Mouse (Mus musculus): ENCODE data around the gene Slc9a5. TPM values are rescaled to one million over a fixed set of nuclear protein-coding genes. Genes with fewer than 3 reads are reported as not detected.

The Slc9a5 gene
- total RNA-seq, 4 experiments from 2014 or later = 13.9 to 15.4 (median 14.4) TPM

DNA sequence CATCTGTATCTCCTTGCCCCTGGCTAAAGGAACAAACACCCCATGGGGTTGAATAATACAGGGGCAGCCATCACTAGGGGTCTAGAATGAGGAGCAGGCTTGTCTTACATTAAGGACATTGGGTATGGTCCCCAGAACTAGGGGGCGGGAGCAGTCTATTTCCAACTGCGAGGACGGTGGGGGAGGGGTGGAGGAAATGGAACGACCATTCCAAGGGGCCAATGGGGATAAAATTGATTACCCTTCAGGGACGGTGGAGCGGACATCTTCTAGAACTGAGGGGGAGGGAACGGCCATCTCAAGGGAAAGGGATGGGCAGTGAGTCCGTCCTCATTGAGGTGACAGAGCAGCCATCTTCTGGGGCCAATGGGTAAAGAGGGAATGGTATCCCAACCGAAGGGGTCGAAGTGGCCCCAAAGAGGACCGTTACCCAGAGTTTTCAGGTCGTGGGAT is 23.0 kb upstream of the Slc9a5 start:
- DNase-seq (ENCODE audit: low spot score in 2 of 2) = no peak

DNA sequence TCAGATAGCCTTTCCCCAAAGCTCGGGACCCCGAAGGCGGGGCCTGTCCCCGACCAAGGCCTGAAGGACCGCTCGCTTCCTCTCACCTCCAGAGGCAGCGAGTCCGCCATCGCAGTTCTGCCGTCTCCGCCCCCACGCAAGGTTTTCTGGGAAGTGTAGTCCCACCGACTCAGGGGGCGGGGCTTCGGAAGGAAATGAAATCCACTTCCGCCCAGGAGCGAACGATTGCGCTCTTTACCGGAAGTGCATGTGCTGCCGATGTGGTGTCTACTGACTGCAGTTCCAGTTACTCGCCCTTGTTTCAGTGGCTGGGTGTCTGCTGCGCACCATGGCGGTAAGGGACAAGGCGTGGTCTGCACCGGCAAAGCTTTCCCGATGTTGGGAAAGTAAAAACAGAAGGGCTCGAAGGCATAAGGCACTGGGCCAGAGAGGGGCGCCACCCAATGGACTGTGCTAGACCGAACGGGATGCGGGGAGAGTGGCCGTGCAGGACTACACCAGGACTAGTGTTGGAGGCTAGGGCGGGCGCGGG is 22.4 kb upstream of the Slc9a5 start, which contains the start of the genes Lrrc29 and Tmem208:
Gene Lrrc29 (minus strand): TSS at position 138 of the 532 bp plus-strand sequence.
Gene Tmem208 (plus strand): TSS at position 214 of the 532 bp plus-strand sequence.
- peak; percentile 95 to 96 for DNase-seq (ENCODE audit: low spot score in 2 of 2)

DNA sequence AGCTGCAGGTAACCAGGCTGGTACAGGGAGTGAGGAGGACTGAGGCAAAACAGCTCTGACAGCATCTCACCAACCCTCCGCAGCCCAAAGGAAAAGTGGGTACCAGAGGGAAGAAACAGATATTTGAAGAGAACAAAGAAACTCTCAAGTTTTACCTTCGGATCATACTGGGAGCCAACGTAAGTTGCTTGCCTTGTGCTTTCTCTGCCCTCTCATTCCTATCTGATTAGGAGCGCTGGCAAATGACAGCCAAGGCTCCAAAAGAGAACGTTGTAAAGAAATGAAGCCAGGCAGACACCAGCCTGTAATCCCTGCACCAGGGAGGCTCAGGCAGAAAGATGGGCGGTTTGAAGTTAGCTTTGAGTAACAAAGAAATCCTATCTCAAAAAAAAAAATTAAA is 21.7 kb upstream of the Slc9a5 start:
- DNase-seq (ENCODE audit: low spot score in 2 of 2) = no peak

- DNase-seq (ENCODE audit: low spot score in 2 of 2) = no peak
Measured at GRCm38 (mm10) chr8:105330325-105330724, 18.3 kb upstream of the Slc9a5 start.

- no peak for DNase-seq (ENCODE audit: low spot score in 2 of 2)
Measured at GRCm38 (mm10) chr8:105331469-105331868, 17.2 kb upstream of the Slc9a5 start.

- no peak for DNase-seq (ENCODE audit: low spot score in 2 of 2)
Measured at GRCm38 (mm10) chr8:105331931-105332330, 16.7 kb upstream of the Slc9a5 start.

DNA sequence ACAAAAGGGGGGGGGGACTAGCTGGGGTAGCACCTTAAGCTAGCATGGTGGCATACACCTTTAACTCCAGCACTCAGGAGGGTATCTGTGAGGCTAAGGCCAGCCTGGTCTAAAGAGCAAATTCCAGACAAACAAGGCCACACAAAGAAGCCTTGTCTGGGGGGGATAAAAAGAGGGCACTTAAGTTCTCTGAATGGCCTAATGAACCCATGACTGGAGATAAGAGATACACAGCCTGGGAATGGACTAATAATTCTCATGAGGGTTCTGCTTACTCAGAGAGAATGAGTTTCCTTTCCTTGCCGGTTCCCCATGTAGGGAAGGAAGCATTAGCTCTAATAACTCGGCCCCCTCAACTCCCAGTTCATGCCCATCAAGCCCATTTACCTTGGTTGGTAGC is 16.1 kb upstream of the Slc9a5 start:
- DNase-seq (ENCODE audit: low spot score in 2 of 2) = no peak

DNA sequence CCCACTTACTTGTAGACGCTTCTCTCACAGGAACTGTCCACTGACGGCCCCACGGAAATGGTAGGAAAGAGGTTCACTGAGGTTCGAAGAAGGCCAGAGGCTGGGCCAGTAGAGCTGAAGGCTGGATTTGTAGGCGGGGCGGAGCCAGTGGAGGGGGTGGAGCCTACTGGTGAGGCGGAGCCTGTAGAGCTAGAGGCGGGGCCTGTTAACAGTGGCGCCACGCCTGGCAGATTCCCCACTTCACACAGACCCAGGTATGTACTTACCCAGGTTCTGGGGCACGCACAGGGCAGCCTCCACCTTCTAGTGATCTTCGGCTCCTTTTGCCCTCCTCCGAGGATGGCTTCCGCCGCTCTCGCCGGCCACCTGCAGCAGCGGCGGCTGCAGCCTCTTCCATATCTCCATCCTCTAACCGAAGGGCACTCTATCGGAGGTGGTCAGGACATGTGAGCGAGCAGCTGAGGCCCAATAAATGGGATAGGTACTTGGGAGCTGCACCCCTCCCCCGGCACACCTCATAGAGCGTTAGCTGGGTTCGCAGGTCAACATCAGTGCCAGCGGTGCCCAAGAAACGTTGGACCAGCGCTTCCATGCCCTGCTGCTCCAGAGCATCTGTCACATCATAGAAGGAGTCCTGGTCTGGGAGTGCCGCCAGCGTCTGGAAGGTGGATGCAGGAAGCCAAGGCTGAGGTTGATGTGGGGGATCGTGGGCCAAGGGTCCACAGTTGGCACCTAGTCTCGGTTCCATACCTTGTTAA is 12.1 kb upstream of the Slc9a5 start:
- DNase-seq (ENCODE audit: low spot score in 2 of 2) = no peak

DNA sequence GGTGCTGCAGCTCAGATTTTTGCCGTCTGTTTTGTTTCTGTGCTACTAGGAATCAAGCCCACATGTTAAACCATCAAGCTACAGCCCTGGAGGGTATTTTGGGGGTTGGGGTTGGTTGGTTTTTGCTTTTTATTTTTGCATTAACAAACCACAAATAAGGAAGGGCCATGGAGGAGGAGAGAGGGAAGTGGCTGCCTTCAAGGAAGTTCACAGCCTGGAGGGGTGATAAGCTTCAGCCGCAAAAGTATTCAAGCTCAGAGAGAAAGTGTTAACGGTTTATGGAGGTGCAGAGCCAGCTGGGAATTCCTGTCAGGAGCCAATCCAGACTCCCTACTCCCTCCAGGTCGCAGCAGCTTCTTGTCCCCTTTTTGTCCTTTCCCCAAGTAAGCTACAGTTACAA is 9.7 kb upstream of the Slc9a5 start:
- DNase-seq (ENCODE audit: low spot score in 2 of 2) = no peak

GRCm38 (mm10) chr8:105339886-105340635 is 8.6 kb upstream of the Slc9a5 start:
- DNase-seq (ENCODE audit: low spot score in 2 of 2) = no peak

GRCm38 (mm10) chr8:105341399-105341798 is 7.2 kb upstream of the Slc9a5 start:
- no peak for DNase-seq (ENCODE audit: low spot score in 2 of 2)

GRCm38 (mm10) chr8:105342768-105343167 is 5.9 kb upstream of the Slc9a5 start:
- no peak for DNase-seq (ENCODE audit: low spot score in 2 of 2)

GRCm38 (mm10) chr8:105343791-105344574 is 4.7 kb upstream of the Slc9a5 start:
- no peak for DNase-seq (ENCODE audit: low spot score in 2 of 2)

DNA sequence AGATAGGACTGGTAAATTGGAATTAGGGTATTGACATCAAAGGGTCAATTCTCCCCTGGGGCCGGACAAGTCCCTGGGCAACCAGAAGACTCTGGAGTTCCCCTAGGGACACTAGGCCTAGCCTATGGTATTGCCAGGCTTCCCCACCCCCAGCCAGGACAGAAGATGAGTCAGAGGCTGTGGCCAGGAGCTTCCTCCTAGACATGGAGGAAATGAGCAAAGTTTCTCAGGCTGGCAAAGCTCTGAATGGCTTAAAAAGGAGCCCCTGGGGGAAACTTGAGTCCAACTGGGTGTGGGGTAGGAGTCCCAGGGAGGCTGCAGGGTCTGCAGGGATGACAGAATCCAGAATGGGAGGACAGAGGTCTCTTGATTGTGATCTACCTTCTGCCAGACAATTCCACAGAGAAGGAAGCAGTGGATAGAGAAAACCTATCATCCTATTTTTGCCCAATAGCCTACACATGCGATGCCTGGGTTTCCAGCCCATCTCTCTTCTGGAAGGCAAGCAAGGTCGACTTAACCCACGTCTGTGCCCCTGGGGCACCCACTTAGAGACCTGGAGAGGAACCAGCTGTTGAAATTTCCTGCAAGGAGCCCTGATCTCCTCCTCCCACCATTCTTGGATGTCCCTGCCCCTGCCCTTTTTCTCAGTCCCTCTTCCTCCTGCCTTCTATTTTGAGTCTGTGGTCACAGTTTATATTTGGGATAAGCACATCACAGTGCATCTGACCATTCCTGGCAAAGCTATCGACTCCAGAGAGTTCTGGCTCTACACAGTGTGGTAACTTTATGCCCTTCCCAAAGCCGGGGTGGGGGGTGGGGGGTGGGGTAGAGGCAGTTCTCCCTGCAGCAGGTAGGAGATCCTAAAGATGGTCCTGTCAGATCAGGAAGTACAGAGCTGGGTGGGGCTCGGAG is 3.3 kb upstream of the Slc9a5 start:
- no peak for DNase-seq (ENCODE audit: low spot score in 2 of 2)

DNA sequence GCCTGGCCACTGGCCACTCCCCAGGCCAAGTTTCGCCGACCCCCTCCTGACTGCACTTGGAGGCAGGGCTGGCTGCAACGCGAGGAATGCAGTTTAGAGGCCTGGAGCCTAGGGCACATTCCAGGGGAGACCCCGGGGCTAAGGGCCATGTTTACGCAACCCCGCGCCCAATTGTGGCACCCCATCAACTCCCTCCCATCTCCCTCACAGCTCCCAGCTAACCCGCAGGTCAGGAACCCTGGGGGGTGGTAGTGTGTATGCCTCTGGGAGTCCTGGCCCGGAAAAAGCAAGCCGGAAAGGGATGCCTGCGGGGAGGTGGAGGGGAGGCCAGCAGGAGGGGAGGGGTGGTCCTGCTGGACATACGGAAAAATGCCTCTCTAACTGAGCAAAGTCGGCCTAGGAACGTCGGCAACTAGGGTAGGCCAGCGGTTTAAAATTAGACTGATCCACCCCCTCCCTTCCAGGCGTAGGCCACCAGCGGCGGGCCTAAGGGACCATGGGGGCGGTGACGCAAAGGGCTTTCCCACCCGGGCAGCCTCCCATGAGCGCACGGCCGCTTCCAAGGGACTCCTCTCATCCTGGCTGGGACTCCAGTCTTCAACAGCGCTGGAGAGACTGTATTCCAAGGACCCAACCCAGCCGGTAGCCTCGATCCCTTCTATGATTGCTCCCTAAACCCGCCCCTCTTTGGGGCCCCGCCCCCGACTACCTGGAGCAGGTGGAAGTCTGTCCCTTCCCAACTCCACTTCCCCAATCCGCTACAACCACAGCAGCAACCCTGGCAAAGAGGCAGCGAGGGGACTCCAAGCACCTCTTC is 1.8 kb upstream of the Slc9a5 start:
- no peak for DNase-seq (ENCODE audit: low spot score in 2 of 2)

DNA sequence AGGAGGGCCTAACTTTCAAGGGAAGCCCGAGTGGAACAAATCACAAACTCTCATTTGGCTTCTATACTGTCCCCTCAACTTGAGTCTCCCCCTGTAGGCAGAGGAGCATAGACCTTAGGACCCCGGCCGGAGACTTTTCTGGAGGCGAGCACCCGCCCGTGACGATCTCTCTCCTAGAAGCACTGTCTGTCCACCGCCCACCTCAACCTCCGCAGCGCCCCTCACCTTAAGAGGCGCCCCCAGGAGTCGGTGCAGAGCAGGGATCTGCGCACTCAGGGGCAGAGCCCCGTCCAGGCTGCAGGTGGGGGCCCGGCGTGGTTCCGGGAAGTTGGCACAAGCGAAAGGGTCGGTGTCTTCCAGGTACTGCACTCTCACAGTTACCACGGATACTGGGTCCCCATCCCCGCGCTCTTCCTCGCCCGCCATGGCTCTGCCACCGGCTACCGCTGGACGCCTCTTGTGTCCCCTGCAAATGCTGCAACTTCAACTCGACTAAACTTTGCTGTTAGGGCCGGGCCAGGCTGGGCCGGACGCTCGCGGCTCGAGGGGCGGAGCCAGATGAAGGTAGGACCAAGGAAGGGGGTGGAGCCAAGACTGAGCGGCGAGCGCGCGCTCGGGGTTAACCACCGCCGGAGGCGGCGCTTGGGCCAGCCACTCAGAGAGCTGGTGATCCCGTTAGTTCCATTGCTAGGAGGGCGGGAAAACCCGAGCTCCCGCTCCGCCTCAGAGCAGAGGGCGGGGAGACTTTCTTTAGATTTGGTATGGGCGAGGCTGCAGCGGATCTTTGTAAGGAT is 1.0 kb upstream of the Slc9a5 start, which contains the start of gene Fhod1:
Gene Fhod1 (minus strand): TSS at position 526 of the 794 bp plus-strand sequence.
- peak; percentile 71 to 77 for DNase-seq (ENCODE audit: low spot score in 2 of 2)

DNA sequence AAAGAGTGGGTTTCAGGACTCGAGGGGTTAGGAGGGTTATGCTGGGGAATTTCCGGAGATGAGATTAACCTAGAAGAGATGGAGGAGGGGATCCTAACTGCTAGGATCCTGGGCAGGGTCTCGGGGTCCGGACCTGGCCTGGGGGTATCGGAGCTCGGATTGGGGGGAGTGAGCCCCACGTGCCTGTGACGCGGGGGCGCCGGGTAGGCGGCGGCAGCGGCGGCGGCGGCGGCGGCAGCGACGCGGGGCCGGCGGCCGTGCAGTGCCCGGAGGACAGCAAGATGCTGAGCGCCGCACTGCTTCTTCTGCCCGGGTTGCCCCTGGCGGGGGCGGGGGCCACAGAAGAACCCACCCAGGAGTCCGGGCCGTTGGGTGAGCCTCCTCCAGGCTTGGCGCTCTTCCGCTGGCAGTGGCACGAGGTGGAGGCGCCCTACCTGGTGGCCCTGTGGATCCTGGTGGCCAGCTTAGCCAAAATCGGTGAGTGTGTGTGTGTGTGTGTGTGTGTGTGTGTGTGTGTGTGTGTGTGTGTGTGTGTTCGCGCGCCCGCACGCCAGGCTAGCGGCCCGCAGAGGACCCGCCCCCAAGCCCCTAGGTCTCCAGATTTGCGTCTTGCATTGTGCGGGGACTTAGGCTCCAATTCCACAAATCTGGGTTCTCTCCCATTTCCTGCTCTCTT is 591 bp downstream of the Slc9a5 start:
- no peak for DNase-seq (ENCODE audit: low spot score in 2 of 2)

DNA sequence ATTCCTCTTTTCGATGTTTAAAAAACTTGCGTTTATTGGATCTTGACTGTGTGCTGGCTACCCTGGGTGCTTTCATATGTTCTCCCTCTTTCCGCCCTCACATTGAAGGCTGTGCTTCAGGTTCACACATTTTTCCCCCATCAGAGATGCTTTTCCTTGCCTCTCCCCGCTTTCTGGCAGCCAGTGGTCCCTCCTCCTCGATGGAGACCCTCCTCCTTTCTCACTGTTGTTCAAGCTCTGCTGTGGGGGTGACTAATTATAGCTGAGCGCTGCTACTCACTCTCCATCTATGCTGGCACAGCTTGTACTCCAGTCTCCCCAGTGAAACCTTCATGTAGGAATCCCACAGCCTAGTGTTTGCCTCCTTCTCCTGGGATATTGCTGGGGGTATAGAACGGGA is 1.5 kb downstream of the Slc9a5 start:
- no peak for DNase-seq (ENCODE audit: low spot score in 2 of 2)
